Mouse (Mus musculus): Measurements from ENCODE around the gene Sf3b5. TPM values are rescaled to one million over a fixed set of nuclear protein-coding genes. Genes with fewer than 3 reads are reported as not detected.

Sf3b5 gene
- total and polyA plus RNA-seq, 3 experiments: 41.9 to 51.3 (median 49.1) TPM

- DNase-seq (ENCODE audit: extremely low read depth): no peak
- H3K36me3 ChIP-seq (replicated peaks in 1 of 2; ENCODE audit: control insufficient read depth in 1 of 2, insufficient read depth in 1 of 2, low read length in 1 of 2): peaks cover 4 to 26% of the 10 kb centered on the region in 2 experiments
- dilution Hi-C loops (cut with MboI; ENCODE audit: extremely low pct_ligation_motif_present, extremely low pct_unique_long_range_greater_than_20kb, low sequenced_read_pairs): no loop called here
- H3K79me2 ChIP-seq (replicated peaks; ENCODE audit: control insufficient read depth, extremely low read depth, insufficient read depth, poor library complexity, severe bottlenecking): peaks cover 12% of the 10 kb centered on the region
- no peaks in the 10 kb centered on the region for H3K9me3 ChIP-seq (replicated peaks; ENCODE audit: low read length)
- no peak overlapping the region for H3K4me2 ChIP-seq (ENCODE audit: insufficient read depth, low read depth, poor library complexity, severe bottlenecking)
- H3K27ac ChIP-seq (ENCODE audit: insufficient read depth, low read depth): no peak overlapping the region
- in situ Hi-C loops (cut with MboI; ENCODE audit: low pct_ligation_motif_present, low pct_unique_long_range_greater_than_20kb, low sequenced_read_pairs): no loop called here
- TF ChIP-seq POLR2AphosphoS2 (IDR thresholded peaks at IDR 0.05; ENCODE audit: low read depth, low read length) (no peak), IRF4 (IDR thresholded peaks at IDR 0.05; ENCODE audit: low read depth, low read length) (no peak), NELFE (IDR thresholded peaks at IDR 0.05; ENCODE audit: low read depth, low read length) (no peak), ZMIZ1 (IDR thresholded peaks at IDR 0.05; ENCODE audit: low read depth, low read length) (no peak), E2F4 (IDR thresholded peaks at IDR 0.05; ENCODE audit: insufficient replicate concordance, low read depth, low read length) (no peak), POLR2A (IDR thresholded peaks at IDR 0.05; ENCODE audit: low read depth, low read length) (no peak)
- no peak overlapping the region for H3K4me3 ChIP-seq (replicated peaks in 1 of 3; ENCODE audit: low read depth in 2 of 3, low read length in 2 of 3, poor library complexity in 1 of 3)
- no peak overlapping the region for H3K9ac ChIP-seq (ENCODE audit: insufficient read depth, low read depth)
- no peaks in the 10 kb centered on the region for H3K27me3 ChIP-seq (replicated peaks)
- peaks cover 5 to 22% of the 10 kb centered on the region in 2 experiments; a peak in 3 of 4 replicates for H3K4me1 ChIP-seq (ENCODE audit: control insufficient read depth in 1 of 2, insufficient read depth in 2 of 2)
Measured at GRCm38 (mm10) chr10:13014026-13014425, 8.9 kb downstream of the Sf3b5 start.

GRCm38 (mm10) chr10:13016573-13016972 lies 11.4 kb downstream of the Sf3b5 start:
- DNase-seq (ENCODE audit: extremely low read depth): peak; percentile 80
- no peaks in the 10 kb centered on the region for H3K9me3 ChIP-seq (replicated peaks; ENCODE audit: low read length)
- H3K4me3 ChIP-seq (replicated peaks in 1 of 3; ENCODE audit: low read depth in 2 of 3, low read length in 2 of 3, poor library complexity in 1 of 3): no peak overlapping the region
- H3K36me3 ChIP-seq (replicated peaks in 1 of 2; ENCODE audit: control insufficient read depth in 1 of 2, insufficient read depth in 1 of 2, low read length in 1 of 2): peaks cover 0 to 7% of the 10 kb centered on the region in 2 experiments
- no peak overlapping the region for H3K9ac ChIP-seq (ENCODE audit: insufficient read depth, low read depth)
- TF ChIP-seq JUN (IDR thresholded peaks at IDR 0.05; ENCODE audit: insufficient read depth, low read depth, low read length) (no peak), KAT2A (IDR thresholded peaks at IDR 0.05; ENCODE audit: insufficient replicate concordance, low read length) (no peak), ZC3H11A (IDR thresholded peaks at IDR 0.05; ENCODE audit: low read depth, low read length) (peak; percentile 60), NRF1 (IDR thresholded peaks at IDR 0.05; ENCODE audit: low read depth, low read length) (no peak), ETS1 (conservative IDR thresholded peaks at IDR 0.05; ENCODE audit: low read depth, low read length) (no peak), UBTF (IDR thresholded peaks at IDR 0.05; ENCODE audit: low read depth, low read length) (no peak), CHD2 (IDR thresholded peaks at IDR 0.05; ENCODE audit: low read length) (no peak), CTCF (conservative IDR thresholded peaks at IDR 0.05 in 1 of 2, IDR thresholded peaks at IDR 0.05 in 1 of 2; ENCODE audit: low read depth in 2 of 2, low read length in 2 of 2) (peak; percentile 72 to 89), ZKSCAN1 (IDR thresholded peaks at IDR 0.05; ENCODE audit: borderline replicate concordance, low read depth, low read length) (no peak), POLR2A (IDR thresholded peaks at IDR 0.05; ENCODE audit: low read depth, low read length) (no peak), JUND (conservative IDR thresholded peaks at IDR 0.05; ENCODE audit: low read depth, low read length) (0 out of 2 replicates have a peak, but pooled peaks have one; percentile 25), MAFK (IDR thresholded peaks at IDR 0.05; ENCODE audit: insufficient replicate concordance, low read length) (peak; percentile 74; the same call in 1 of the 2 replicates), RCOR1 (conservative IDR thresholded peaks at IDR 0.05; ENCODE audit: low read depth, low read length) (no peak), RAD21 (IDR thresholded peaks at IDR 0.05; ENCODE audit: low read depth, low read length) (peak; percentile 97), MYC (IDR thresholded peaks at IDR 0.05; ENCODE audit: low read depth, low read length) (no peak), TBP (conservative IDR thresholded peaks at IDR 0.05; ENCODE audit: low read depth, low read length) (no peak), IRF4 (IDR thresholded peaks at IDR 0.05; ENCODE audit: low read depth, low read length) (0 out of 2 replicates have a peak, but pooled peaks have one; percentile 13), USF2 (conservative IDR thresholded peaks at IDR 0.05; ENCODE audit: low read depth, low read length) (no peak), SMC3 (IDR thresholded peaks at IDR 0.05; ENCODE audit: low read depth, low read length) (peak; percentile 79)
- no peak overlapping the region for H3K27ac ChIP-seq (ENCODE audit: insufficient read depth, low read depth)
- dilution Hi-C loops (cut with MboI; ENCODE audit: extremely low pct_ligation_motif_present, extremely low pct_unique_long_range_greater_than_20kb, low sequenced_read_pairs): no loop called here
- H3K79me2 ChIP-seq (replicated peaks; ENCODE audit: control insufficient read depth, extremely low read depth, insufficient read depth, poor library complexity, severe bottlenecking): no peaks in the 10 kb centered on the region
- H3K4me1 ChIP-seq (ENCODE audit: control insufficient read depth in 1 of 2, insufficient read depth in 2 of 2): 0 out of 4 replicates have a peak, but pooled peaks cover 0 to 3% of the 10 kb centered on the region in 2 experiments
- no peaks in the 10 kb centered on the region for H3K27me3 ChIP-seq (replicated peaks)
- in situ Hi-C loops (cut with MboI; ENCODE audit: low pct_ligation_motif_present, low pct_unique_long_range_greater_than_20kb, low sequenced_read_pairs): loop anchor here (5.0 kb wide), 1 partner anchor 406 kb away; no protein-coding TSS in a partner anchor
- no peak overlapping the region for H3K4me2 ChIP-seq (ENCODE audit: insufficient read depth, low read depth, poor library complexity, severe bottlenecking)

Measured in CH12.LX (cell line).